Mouse (Mus musculus): ENCODE results near the gene Tstd2. TPM values are rescaled to one million over a fixed set of nuclear protein-coding genes. Genes with fewer than 3 reads are reported as not detected.

Gene Tstd2
- polyA plus RNA-seq, 1 experiment from 2014 or later = 55.6 TPM

DNA sequence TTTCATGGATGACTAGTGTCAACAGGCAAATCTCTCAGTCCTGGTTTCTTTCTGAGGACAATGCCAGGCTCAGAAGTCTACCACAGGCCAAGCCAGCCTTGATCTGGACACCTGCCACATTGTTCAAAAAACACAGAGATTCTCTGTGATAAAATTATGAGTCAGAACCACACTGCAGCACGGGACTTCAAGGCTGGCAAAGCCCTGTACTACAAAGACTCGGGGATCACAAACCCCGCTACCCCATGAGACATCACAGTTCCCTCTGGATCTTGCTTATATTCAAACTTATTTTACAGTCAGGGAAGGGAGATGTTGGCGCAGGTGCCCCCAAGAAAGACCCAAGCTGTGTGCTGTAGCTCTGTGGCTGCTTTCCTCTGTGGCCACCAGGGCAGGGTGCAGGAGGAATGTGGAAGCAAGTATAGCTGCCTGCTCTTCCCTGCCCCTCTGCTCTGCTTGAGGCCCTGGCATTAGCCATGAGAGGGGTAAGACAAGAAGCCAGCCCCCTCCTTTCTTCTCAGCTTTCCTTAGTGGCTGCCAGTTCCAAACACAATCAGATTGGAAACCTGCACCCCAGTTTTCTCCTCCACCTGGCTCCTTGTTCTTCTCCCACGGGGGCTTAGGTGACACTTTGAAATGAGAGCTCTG, 45.9 kb downstream of the Tstd2 start:
- H3K9me3 ChIP-seq (replicated peaks) = no peaks in the 10 kb centered on the region
- 78% methylated on average over 5 of the region's 5 CpGs for WGBS

DNA sequence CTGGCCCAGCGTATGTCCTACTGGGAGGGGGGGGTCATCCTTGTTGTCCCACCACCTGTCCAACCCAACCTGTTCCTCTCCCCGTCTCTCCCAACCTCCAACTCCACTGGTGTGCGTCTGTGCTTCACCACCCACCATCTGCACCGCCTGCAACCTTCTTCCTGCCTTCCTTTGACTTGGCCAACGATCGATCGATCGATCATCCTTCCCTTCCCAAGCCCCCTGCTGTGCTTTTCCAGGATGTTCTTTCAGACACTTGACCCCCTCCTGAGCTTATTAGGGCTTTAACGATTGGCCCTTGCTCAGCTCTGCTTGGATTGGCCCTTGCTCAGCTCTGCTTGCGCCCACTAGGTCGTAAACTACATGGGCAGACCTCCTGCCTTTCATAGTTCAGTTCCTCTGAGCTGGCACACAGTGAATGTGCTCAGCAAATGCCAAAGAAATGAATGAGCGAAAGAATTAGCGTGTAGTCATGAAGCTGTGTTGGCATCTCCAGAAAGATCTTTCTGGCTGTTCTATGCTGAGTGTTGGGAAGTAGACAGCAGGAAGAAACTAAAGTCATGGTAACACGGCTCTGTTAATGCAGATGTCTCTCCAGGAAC, 48.9 kb downstream of the Tstd2 start:
- Histone ChIP-seq H3K27me3 (no peaks in the 10 kb centered on the region), H3K9me3 (replicated peaks) (no peaks in the 10 kb centered on the region), H3K36me3 (no peaks in the 10 kb centered on the region), H3K4me3 (replicated peaks) (no peak overlapping the region), H3K9ac (no peak overlapping the region), H3K4me2 (no peak overlapping the region), H3K27ac (no peak overlapping the region), H3K4me1 (peaks cover 32% of the 10 kb centered on the region)
- ATAC-seq (replicated peaks; ENCODE audit: low FRiP score) = no peak
- WGBS = 79% methylated on average over 14 of the region's 14 CpGs

More for the DNA sequence above, 45.9 kb downstream of the Tstd2 start:
- no peak overlapping the region for H3K9ac ChIP-seq
- no peaks in the 10 kb centered on the region for H3K36me3 ChIP-seq
- no peak for ATAC-seq (replicated peaks; ENCODE audit: low FRiP score)
- H3K4me1 ChIP-seq = peaks cover 14% of the 10 kb centered on the region
- H3K27me3 ChIP-seq = no peaks in the 10 kb centered on the region
- H3K27ac ChIP-seq = no peak overlapping the region
- H3K4me2 ChIP-seq = no peak overlapping the region
- no peak overlapping the region for H3K4me3 ChIP-seq (replicated peaks)

DNA sequence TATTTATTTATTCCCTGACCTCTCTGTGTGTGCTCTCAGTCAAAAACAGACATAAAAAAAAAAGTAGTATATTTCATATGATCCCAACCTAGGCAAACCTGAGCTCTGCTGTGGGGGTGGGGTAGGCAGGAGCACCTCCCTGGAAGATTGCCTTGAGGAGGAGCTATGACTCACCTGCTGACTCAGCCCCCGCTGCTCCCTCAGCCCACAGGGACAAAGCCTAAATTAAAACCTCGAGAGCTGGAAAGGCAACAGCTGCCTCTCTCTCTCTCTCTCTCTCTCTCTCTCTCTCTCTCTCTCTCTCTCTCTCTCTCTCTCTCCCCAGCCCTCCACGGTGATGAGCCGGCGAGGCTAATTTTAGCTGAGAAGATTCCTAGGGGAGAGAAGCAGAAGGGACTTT, 50.6 kb downstream of the Tstd2 start:
- Histone ChIP-seq H3K4me1 (peaks cover 38% of the 10 kb centered on the region), H3K4me2 (no peak overlapping the region), H3K27me3 (no peaks in the 10 kb centered on the region), H3K4me3 (replicated peaks) (no peak overlapping the region), H3K9me3 (replicated peaks) (no peaks in the 10 kb centered on the region), H3K9ac (no peak overlapping the region), H3K36me3 (no peaks in the 10 kb centered on the region), H3K27ac (0 out of 2 replicates have a peak overlapping the region, but pooled peaks have one; percentile 22)
- no peak for ATAC-seq (replicated peaks; ENCODE audit: low FRiP score)
- 21% methylated on average over 5 of the region's 5 CpGs for WGBS

DNA sequence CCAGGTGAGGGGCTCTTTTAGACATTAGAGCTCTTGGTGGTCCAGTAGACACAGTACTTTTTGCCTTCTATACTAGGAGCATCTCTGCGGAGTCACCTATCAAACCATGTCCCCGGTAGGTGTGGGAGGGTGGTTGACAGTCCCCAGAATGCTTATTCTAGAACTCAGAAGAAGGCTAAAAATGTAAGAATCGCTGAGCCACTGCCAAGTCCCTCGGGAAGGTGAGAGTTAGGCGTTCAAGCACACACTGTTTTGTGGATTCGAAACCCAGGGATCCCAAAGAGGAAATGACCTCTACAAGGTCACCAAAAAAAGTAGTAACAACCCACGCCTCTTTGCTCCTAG, 51.1 kb downstream of the Tstd2 start:
- H3K27ac ChIP-seq = 0 out of 2 replicates have a peak overlapping the region, but pooled peaks have one; percentile 22
- ATAC-seq (replicated peaks; ENCODE audit: low FRiP score) = no peak
- 59% methylated on average over 7 of the region's 7 CpGs for WGBS
- H3K9ac ChIP-seq = no peak overlapping the region
- H3K27me3 ChIP-seq = no peaks in the 10 kb centered on the region
- no peaks in the 10 kb centered on the region for H3K9me3 ChIP-seq (replicated peaks)
- H3K4me3 ChIP-seq (replicated peaks) = no peak overlapping the region
- H3K4me2 ChIP-seq = 0 out of 2 replicates have a peak overlapping the region, but pooled peaks have one; percentile 12
- H3K36me3 ChIP-seq = no peaks in the 10 kb centered on the region
- H3K4me1 ChIP-seq = peaks cover 38% of the 10 kb centered on the region

DNA sequence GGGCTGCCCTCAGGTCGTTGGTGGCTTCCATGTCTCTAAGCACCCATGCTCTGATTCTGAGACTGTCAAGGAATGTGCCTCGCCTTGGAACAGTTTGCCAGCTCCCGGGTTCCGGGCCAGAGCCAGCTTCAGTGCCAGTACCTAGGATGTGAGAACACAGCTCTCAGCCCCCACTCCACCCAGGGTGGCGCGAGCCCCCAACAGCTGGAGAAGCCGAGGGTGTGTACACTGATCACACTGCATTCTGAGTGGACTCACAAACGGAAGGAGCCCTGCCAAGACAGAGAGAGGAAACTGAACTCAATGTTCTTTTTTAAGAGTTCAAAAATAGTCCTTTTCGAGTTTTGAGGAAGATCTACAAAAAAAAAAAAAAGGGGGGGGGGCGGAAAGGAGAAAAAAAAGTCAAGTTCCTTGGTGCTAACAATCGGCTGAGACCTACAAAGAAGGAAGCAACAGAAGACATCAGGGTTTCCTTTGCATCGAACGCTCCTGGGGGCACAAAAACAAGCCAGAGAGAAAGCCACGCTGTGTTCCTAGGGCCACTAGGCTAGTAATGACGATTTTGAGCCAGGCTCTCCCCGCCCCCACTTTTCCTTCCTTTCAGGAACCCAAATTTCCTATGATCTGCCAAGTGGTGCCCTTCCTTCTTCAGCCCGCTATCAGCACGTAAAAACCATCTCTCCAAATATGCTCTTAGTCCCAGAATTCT, 51.6 kb downstream of the Tstd2 start:
- no peaks in the 10 kb centered on the region for H3K9me3 ChIP-seq (replicated peaks)
- 0 out of 2 replicates have a peak overlapping the region, but pooled peaks have one; percentile 12 for H3K4me2 ChIP-seq
- 79% methylated on average over 18 of the region's 18 CpGs for WGBS
- no peaks in the 10 kb centered on the region for H3K36me3 ChIP-seq
- H3K4me1 ChIP-seq = peaks cover 35% of the 10 kb centered on the region
- no peaks in the 10 kb centered on the region for H3K27me3 ChIP-seq
- H3K4me3 ChIP-seq (replicated peaks) = no peak overlapping the region
- ATAC-seq (replicated peaks; ENCODE audit: low FRiP score) = no peak
- 0 out of 2 replicates have a peak overlapping the region, but pooled peaks have one; percentile 22 for H3K27ac ChIP-seq
- H3K9ac ChIP-seq = no peak overlapping the region

DNA sequence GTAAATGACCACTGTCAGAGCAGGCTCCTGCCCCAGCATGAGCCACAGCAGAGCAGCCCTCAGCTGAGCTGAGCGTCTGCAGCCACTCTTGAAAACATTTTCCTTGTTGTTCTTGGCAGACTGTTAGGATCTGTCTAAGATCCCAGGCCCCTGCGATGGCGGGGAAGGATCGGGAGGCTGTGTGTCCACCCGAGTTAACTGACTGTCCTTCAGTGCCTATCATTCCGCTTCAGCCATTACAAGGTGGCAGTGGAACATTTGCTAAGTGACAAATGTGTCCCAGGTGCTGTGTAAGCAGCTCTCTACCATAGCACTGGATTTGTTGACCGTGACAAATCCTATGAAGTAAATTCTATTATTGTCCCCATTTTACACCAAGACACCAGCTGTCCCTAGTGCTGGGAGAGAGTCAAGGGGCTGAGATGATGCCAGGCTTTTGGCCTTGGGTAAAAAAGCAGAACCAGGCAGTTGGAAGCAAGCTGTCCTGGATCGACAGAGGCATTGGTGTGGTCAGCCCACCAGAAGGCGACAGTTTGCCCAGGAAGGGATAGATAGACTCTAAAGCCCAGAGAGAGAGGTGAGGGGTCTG, 53.2 kb downstream of the Tstd2 start:
- Histone ChIP-seq H3K4me1 (peaks cover 34% of the 10 kb centered on the region), H3K9me3 (replicated peaks) (no peaks in the 10 kb centered on the region), H3K9ac (no peak overlapping the region), H3K27me3 (no peaks in the 10 kb centered on the region), H3K4me2 (no peak overlapping the region), H3K36me3 (no peaks in the 10 kb centered on the region), H3K27ac (0 out of 2 replicates have a peak overlapping the region, but pooled peaks have one; percentile 42), H3K4me3 (replicated peaks) (no peak overlapping the region)
- WGBS = 56% methylated on average over 9 of the region's 9 CpGs
- no peak for ATAC-seq (replicated peaks; ENCODE audit: low FRiP score)

DNA sequence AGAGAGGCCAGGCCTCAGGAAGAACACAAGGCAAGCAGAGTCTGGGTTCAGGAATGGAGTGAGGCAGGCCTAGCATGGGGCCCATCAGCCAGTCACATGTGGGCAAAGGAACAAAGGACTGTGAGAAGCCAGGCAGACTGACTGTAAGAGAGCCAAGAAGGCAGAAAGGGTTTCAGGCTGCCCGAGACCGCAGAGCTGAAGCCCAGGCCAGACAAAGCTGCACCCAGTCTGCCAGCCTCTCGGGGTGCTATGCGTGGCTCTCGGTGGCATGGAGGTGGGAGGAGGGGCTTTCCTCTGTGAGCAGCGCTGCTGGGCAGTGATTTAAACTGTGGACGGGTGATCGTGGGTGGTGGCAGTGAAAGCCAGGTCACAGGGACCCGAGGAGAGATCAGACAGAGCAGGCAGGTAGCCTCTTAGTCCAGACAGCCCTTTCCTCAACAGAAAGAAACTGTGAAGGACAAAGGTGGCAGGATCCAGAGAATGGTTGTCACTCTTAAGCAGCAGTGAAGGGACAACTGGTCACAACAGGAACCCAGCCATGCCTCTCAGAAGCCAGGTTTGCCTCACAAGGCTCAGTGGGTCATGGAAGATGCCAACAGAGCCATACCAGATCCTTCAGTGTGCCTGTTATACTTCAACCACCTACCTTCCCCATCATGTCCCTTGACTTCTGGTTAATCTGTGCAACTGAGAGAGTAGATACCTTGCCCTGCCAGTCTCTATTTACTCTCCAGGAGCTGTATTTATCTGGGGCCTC, 53.9 kb downstream of the Tstd2 start:
- Histone ChIP-seq H3K9ac (no peak overlapping the region), H3K27me3 (no peaks in the 10 kb centered on the region), H3K4me3 (replicated peaks) (no peak overlapping the region), H3K36me3 (no peaks in the 10 kb centered on the region), H3K4me2 (no peak overlapping the region), H3K4me1 (peaks cover 34% of the 10 kb centered on the region), H3K9me3 (replicated peaks) (no peaks in the 10 kb centered on the region), H3K27ac (0 out of 2 replicates have a peak overlapping the region, but pooled peaks have one; percentile 42)
- no peak for ATAC-seq (replicated peaks; ENCODE audit: low FRiP score)
- WGBS = 73% methylated on average over 9 of the region's 9 CpGs

DNA sequence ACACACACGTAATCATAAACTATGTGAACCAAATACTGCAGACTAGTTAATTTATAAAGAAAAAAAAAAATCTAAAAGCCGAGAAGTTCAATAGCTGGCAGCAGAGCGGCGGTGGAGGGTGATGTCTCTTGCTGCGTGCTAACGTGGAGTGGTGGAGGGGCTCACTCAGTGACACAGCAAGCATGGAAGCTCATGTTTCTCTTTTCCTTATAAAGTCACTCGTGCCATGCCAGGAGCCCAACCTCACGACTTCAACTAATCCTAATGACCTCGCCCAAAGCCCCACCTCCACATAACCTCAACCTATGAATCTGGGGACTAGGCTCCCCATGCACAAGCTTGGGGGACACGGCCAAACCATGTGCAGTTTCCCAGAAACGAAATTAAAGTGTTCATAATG, 55.9 kb downstream of the Tstd2 start:
- Histone ChIP-seq H3K9ac (no peak overlapping the region), H3K4me2 (no peak overlapping the region), H3K27ac (no peak overlapping the region), H3K36me3 (no peaks in the 10 kb centered on the region), H3K9me3 (replicated peaks) (no peaks in the 10 kb centered on the region), H3K27me3 (no peaks in the 10 kb centered on the region), H3K4me3 (replicated peaks) (no peak overlapping the region), H3K4me1 (peaks cover 27% of the 10 kb centered on the region)
- ATAC-seq (replicated peaks; ENCODE audit: low FRiP score) = no peak
- WGBS = 60% methylated on average over 11 of the region's 11 CpGs

DNA sequence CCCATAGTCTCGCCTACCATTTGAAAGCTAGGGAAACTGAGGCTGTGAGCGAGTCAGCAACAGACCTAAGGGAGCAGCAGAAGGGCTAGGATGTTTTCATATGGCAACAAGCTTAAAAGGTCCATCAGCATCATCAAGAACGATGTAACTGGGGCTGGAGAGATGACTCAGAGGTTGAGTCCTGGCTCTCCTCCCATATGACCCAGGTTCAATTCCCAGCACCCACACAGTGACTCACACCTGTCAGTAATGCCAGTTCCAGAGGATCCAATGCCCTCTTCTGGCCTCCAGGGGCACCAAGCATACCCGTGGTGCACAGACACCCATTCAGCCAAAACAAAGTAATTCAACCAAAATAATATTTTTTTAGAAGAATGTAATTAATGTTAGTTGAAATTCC, 58.2 kb downstream of the Tstd2 start:
- Histone ChIP-seq H3K9me3 (replicated peaks) (no peaks in the 10 kb centered on the region), H3K9ac (no peak overlapping the region), H3K4me1 (peaks cover 13% of the 10 kb centered on the region), H3K27me3 (no peaks in the 10 kb centered on the region), H3K4me2 (no peak overlapping the region), H3K4me3 (replicated peaks) (no peak overlapping the region), H3K27ac (no peak overlapping the region), H3K36me3 (no peaks in the 10 kb centered on the region)
- WGBS = 88% methylated on average over 4 of the region's 4 CpGs
- ATAC-seq (replicated peaks; ENCODE audit: low FRiP score) = no peak

DNA sequence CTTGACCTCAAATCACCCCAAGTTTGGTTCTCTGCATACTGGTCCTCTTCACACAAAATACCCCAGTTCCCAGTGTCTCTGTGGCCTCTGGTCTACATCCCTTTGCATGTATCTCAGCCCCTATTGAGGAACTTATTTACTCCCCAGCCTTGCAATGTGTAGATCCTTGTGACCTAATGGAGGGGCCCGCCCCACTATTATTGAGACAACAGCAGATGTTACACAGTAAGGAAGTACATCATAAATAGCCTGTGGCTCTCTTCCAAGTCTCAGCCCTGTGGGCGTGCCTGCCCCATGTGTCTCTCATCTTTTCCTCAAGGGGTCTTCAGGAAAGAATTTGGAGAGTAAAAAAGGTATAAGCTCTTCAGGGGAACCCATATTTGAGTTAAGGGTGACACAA, 61.6 kb downstream of the Tstd2 start:
- H3K27me3 ChIP-seq = no peaks in the 10 kb centered on the region
- H3K4me2 ChIP-seq = no peak overlapping the region
- no peak overlapping the region for H3K27ac ChIP-seq
- 70% methylated on average over 2 of the region's 2 CpGs for WGBS
- H3K9ac ChIP-seq = no peak overlapping the region
- no peaks in the 10 kb centered on the region for H3K4me1 ChIP-seq
- no peaks in the 10 kb centered on the region for H3K9me3 ChIP-seq (replicated peaks)
- no peak overlapping the region for H3K4me3 ChIP-seq (replicated peaks)
- H3K36me3 ChIP-seq = no peaks in the 10 kb centered on the region
- ATAC-seq (replicated peaks; ENCODE audit: low FRiP score) = no peak

DNA sequence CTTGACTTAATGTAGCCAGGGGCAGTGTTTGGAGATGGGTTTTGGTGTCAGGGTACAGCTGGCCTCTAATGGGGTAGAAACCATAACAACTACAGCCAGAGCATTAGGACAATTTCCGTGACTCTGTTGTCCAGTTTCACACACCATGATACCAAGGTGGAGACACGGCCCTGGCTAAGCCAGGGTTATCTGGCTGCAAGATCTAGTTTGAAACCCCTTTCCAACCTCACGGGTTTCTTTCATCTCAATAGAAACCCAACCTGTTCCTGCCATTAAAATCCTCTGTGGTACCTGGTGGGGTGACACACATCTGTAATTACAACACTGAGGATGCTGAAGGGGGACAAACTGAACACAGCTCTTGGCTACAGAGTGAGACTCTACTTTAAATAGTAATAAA, 62.8 kb downstream of the Tstd2 start:
- Histone ChIP-seq H3K9ac (no peak overlapping the region), H3K27me3 (no peaks in the 10 kb centered on the region), H3K4me3 (replicated peaks) (no peak overlapping the region), H3K4me1 (no peaks in the 10 kb centered on the region), H3K4me2 (no peak overlapping the region), H3K9me3 (replicated peaks) (no peaks in the 10 kb centered on the region), H3K36me3 (no peaks in the 10 kb centered on the region), H3K27ac (no peak overlapping the region)
- 75% methylated on average over 3 of the region's 3 CpGs for WGBS
- ATAC-seq (replicated peaks; ENCODE audit: low FRiP score) = no peak

Measured in kidney, embryonic 15.5 days (tissue).